Mouse (Mus musculus): ENCODE results near the gene Zfp420. TPM values are rescaled to one million over a fixed set of nuclear protein-coding genes. Genes with fewer than 3 reads are reported as not detected.
A peak's percentile ranks its signal among the peaks of the same experiment; 100 is the strongest.

Gene Zfp420
- polyA plus RNA-seq, 1 experiment from 2014 or later: 5.7 TPM

DNA sequence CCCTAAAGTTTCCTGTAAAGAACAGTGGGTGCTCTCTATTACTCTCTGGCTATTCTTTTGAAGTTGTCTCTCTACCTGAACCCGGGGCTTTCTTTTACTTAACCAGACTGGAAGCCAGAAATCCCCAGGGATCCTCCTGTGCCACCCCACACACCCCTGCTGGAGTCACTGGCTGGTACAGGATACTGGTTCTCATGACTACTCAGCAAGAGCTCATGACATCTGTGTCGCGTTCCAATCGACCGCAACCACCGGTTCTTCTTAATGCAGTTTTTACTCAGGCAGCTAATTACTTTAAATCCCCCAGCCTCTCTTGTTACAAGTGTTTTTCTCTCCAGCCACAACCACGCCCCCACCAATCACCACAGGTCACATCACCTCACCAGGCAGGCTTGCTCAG lies 20.3 kb downstream of the Zfp420 start:
- 63% methylated on average over 7 of the region's 7 CpGs for WGBS
- ATAC-seq (replicated peaks; ENCODE audit: low FRiP score): no peak

DNA sequence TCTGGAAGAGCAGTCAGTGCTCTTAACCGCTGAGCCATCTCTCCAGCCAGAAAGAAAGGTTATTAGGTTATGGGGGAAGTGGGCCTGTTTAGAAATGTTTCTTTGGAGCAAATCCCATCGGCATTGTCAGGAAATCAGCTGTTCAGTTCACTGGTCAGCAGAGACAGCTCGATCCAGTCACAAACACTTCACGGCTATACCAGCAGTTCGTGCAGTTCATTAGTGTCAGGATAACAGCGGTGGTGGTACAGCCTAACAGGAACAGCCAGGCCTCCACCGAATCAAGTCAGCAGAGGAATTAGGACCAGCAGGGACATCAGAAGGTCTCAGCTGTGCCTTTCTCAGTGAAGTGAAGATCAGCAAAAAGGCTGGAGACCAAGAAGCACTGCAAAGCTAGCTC lies 21.1 kb downstream of the Zfp420 start:
- Histone ChIP-seq H3K9ac (ENCODE audit: low read depth, low read length) (no peak overlapping the region), H3K36me3 (ENCODE audit: control insufficient read depth, insufficient read depth, low read length) (no peaks in the 10 kb centered on the region; the same call in 1 of the 2 replicates), H3K4me2 (no peak overlapping the region), H3K27ac (ENCODE audit: low read depth, low read length) (no peak overlapping the region), H3K27me3 (replicated peaks; ENCODE audit: control insufficient read depth, insufficient read depth, low read length) (no peaks in the 10 kb centered on the region), H3K4me3 (ENCODE audit: low read depth, low read length) (no peak overlapping the region), H3K9me3 (ENCODE audit: control insufficient read depth, low read length) (peaks cover 22% of the 10 kb centered on the region), H3K4me1 (replicated peaks; ENCODE audit: control insufficient read depth, insufficient read depth, low read length) (no peaks in the 10 kb centered on the region)
- DNase-seq (ENCODE audit: low spot score) (no peak), ATAC-seq (replicated peaks; ENCODE audit: low FRiP score) (no peak)
- WGBS: 82% methylated on average over 7 of the region's 7 CpGs

More for the DNA sequence above, 20.3 kb downstream of the Zfp420 start:
- H3K36me3 ChIP-seq (ENCODE audit: control insufficient read depth, insufficient read depth, low read length): peaks cover 8% of the 10 kb centered on the region
- no peak overlapping the region for H3K27ac ChIP-seq (ENCODE audit: low read depth, low read length)
- H3K9me3 ChIP-seq (ENCODE audit: control insufficient read depth, low read length): peaks cover 26% of the 10 kb centered on the region
- H3K4me3 ChIP-seq (ENCODE audit: low read depth, low read length): no peak overlapping the region
- no peaks in the 10 kb centered on the region for H3K27me3 ChIP-seq (replicated peaks; ENCODE audit: control insufficient read depth, insufficient read depth, low read length)
- no peaks in the 10 kb centered on the region for H3K4me1 ChIP-seq (replicated peaks; ENCODE audit: control insufficient read depth, insufficient read depth, low read length)
- DNase-seq (ENCODE audit: low spot score): no peak
- no peak overlapping the region for H3K9ac ChIP-seq (ENCODE audit: low read depth, low read length)
- no peak overlapping the region for H3K4me2 ChIP-seq

DNA sequence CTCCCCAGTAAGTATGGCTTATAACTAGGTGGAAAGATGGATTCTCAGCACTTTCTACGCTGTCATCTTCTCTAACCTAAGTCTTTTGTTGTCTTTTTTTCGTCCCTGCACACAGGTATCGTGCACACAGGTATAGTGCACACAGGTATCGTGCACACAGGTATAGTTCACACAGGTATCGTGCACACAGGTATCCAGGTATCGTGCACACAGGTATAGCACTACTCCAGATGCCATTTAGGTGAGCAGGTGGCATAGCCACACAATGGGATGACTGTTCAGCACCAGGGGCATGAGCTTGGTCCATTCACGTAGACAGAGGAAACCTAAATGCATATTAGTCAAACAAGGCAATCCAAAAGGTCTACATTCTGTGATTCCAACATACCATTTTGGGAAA lies 30.7 kb downstream of the Zfp420 start:
- H3K4me2 ChIP-seq: no peak overlapping the region
- no peaks in the 10 kb centered on the region for H3K4me1 ChIP-seq (replicated peaks; ENCODE audit: control insufficient read depth, insufficient read depth, low read length)
- no peak overlapping the region for H3K9ac ChIP-seq (ENCODE audit: low read depth, low read length)
- no peak overlapping the region for H3K27ac ChIP-seq (ENCODE audit: low read depth, low read length)
- peaks cover 27% of the 10 kb centered on the region for H3K36me3 ChIP-seq (ENCODE audit: control insufficient read depth, insufficient read depth, low read length)
- DNase-seq (ENCODE audit: low spot score): no peak
- H3K4me3 ChIP-seq (ENCODE audit: low read depth, low read length): no peak overlapping the region
- WGBS: 88% methylated on average over 7 of the region's 7 CpGs
- no peaks in the 10 kb centered on the region for H3K27me3 ChIP-seq (replicated peaks; ENCODE audit: control insufficient read depth, insufficient read depth, low read length)
- peaks cover 30% of the 10 kb centered on the region for H3K9me3 ChIP-seq (ENCODE audit: control insufficient read depth, low read length)
- ATAC-seq (replicated peaks; ENCODE audit: low FRiP score): no peak

GRCm38 (mm10) chr7:29892756-29893155 lies 33.0 kb downstream of the Zfp420 start:
- Histone ChIP-seq H3K9ac (ENCODE audit: low read depth, low read length) (no peak overlapping the region), H3K27me3 (replicated peaks; ENCODE audit: control insufficient read depth, insufficient read depth, low read length) (no peaks in the 10 kb centered on the region), H3K9me3 (ENCODE audit: control insufficient read depth, low read length) (peaks cover 29% of the 10 kb centered on the region), H3K27ac (ENCODE audit: low read depth, low read length) (no peak overlapping the region), H3K4me1 (replicated peaks; ENCODE audit: control insufficient read depth, insufficient read depth, low read length) (no peaks in the 10 kb centered on the region), H3K36me3 (ENCODE audit: control insufficient read depth, insufficient read depth, low read length) (peaks cover 43% of the 10 kb centered on the region), H3K4me2 (no peak overlapping the region), H3K4me3 (ENCODE audit: low read depth, low read length) (no peak overlapping the region)
- DNase-seq (ENCODE audit: low spot score) (no peak), ATAC-seq (replicated peaks; ENCODE audit: low FRiP score) (no peak)
- WGBS: 88% methylated on average over 4 of the region's 4 CpGs

GRCm38 (mm10) chr7:29898351-29898750 lies 38.6 kb downstream of the Zfp420 start:
- Histone ChIP-seq H3K4me1 (replicated peaks; ENCODE audit: control insufficient read depth, insufficient read depth, low read length) (no peaks in the 10 kb centered on the region), H3K9me3 (ENCODE audit: control insufficient read depth, low read length) (peaks cover 29% of the 10 kb centered on the region), H3K4me2 (no peak overlapping the region), H3K36me3 (ENCODE audit: control insufficient read depth, insufficient read depth, low read length) (peaks cover 62% of the 10 kb centered on the region), H3K9ac (ENCODE audit: low read depth, low read length) (no peak overlapping the region), H3K27ac (ENCODE audit: low read depth, low read length) (no peak overlapping the region), H3K4me3 (ENCODE audit: low read depth, low read length) (no peak overlapping the region), H3K27me3 (replicated peaks; ENCODE audit: control insufficient read depth, insufficient read depth, low read length) (no peaks in the 10 kb centered on the region)
- WGBS: 91% methylated on average over 4 of the region's 4 CpGs
- ATAC-seq (replicated peaks; ENCODE audit: low FRiP score) (no peak), DNase-seq (ENCODE audit: low spot score) (no peak)

DNA sequence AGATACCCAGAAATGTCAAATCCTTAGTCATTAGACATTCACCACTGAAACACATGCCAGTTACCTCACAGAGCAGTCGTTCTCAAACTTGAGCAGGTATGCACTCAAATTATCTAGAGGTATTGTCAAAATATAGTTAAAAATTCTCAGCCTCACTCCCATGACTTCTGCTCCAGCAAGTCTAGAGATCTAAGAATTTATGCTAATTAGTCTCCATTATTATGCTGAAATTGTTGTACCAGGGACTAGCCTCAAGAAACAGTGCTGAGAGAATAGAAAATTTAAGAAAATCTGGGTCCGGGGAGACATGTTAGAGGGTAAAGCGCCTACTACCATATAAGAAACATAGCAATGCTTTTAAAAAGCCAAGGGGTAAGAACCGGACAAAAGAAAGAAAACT lies 44.3 kb downstream of the Zfp420 start:
- Histone ChIP-seq H3K9ac (ENCODE audit: low read depth, low read length) (no peak overlapping the region), H3K27me3 (replicated peaks; ENCODE audit: control insufficient read depth, insufficient read depth, low read length) (no peaks in the 10 kb centered on the region), H3K4me3 (ENCODE audit: low read depth, low read length) (no peak overlapping the region), H3K9me3 (ENCODE audit: control insufficient read depth, low read length) (no peaks in the 10 kb centered on the region), H3K36me3 (ENCODE audit: control insufficient read depth, insufficient read depth, low read length) (peaks cover 19% of the 10 kb centered on the region), H3K4me1 (replicated peaks; ENCODE audit: control insufficient read depth, insufficient read depth, low read length) (peaks cover 3% of the 10 kb centered on the region; the same call in 1 of the 2 replicates), H3K4me2 (no peak overlapping the region), H3K27ac (ENCODE audit: low read depth, low read length) (no peak overlapping the region)
- no peak for DNase-seq (ENCODE audit: low spot score)
- WGBS: 93% methylated on average over 4 of the region's 4 CpGs
- no peak for ATAC-seq (replicated peaks; ENCODE audit: low FRiP score)

DNA sequence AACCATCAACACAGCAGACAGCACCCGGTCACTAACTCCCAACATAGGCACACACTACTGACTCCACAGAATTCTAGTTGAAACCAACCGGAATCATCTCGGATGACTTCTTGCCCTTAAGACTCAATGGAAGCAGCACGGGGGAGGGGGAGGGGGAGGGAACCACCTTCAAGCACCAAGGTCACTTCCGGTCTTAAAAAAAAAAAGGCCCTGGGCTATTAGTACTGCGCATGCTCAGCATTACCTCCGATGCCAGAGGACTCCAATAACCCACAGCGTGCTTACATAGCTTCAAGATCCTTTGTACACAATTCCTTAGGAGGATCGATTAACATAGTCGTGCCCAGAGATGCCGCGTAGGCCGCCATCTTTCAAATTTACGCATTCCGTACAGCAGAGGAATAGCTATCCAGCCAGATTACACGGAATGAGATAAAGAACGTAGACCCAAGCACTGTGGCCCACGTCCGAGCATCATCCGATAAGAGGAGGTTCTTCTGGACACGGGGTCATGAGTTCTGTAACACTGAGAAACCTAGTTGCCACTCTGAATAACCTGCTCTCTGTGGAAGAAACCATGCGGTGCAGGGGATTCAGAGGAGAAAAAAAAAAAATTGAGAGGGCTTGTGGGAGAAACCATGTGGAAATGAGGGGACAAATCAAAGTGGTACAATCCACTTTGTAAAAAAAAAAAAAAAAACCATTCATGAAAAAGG lies 46.3 kb downstream of the Zfp420 start, which contains the start of gene Zfp27:
Gene Zfp27, minus strand, starts transcription at position 607 of the 716 bp plus-strand sequence.
- H3K27ac ChIP-seq (ENCODE audit: low read depth, low read length): peak within 1 kb of the TSS; percentile 91
- peak within 1 kb of the TSS; percentile 66 for H3K4me3 ChIP-seq (ENCODE audit: low read depth, low read length)
- DNase-seq (ENCODE audit: low spot score): peak; percentile 74
- no peaks in the 10 kb centered on the region for H3K9me3 ChIP-seq (ENCODE audit: control insufficient read depth, low read length)
- peak within 1 kb of the TSS; percentile 81 for H3K9ac ChIP-seq (ENCODE audit: low read depth, low read length)
- peaks cover 8% of the 10 kb centered on the region; the same call in 1 of the 2 replicates for H3K36me3 ChIP-seq (ENCODE audit: control insufficient read depth, insufficient read depth, low read length)
- peak within 1 kb of the TSS; percentile 86 for H3K4me2 ChIP-seq
- peaks cover 3% of the 10 kb centered on the region; the same call in 1 of the 2 replicates for H3K4me1 ChIP-seq (replicated peaks; ENCODE audit: control insufficient read depth, insufficient read depth, low read length)
- under 1% methylated on average over 22 of the region's 22 CpGs for WGBS
- no peaks in the 10 kb centered on the region for H3K27me3 ChIP-seq (replicated peaks; ENCODE audit: control insufficient read depth, insufficient read depth, low read length)
- ATAC-seq (replicated peaks; ENCODE audit: low FRiP score): peak; percentile 73

- Histone ChIP-seq H3K27me3 (replicated peaks; ENCODE audit: control insufficient read depth, insufficient read depth, low read length) (no peaks in the 10 kb centered on the region), H3K4me3 (ENCODE audit: low read depth, low read length) (peak overlapping the region; percentile 66), H3K27ac (ENCODE audit: low read depth, low read length) (peak overlapping the region; percentile 91), H3K9me3 (ENCODE audit: control insufficient read depth, low read length) (no peaks in the 10 kb centered on the region), H3K4me1 (replicated peaks; ENCODE audit: control insufficient read depth, insufficient read depth, low read length) (peaks cover 3% of the 10 kb centered on the region; the same call in 1 of the 2 replicates), H3K36me3 (ENCODE audit: control insufficient read depth, insufficient read depth, low read length) (peaks cover 8% of the 10 kb centered on the region; the same call in 1 of the 2 replicates), H3K4me2 (peak overlapping the region; percentile 86), H3K9ac (ENCODE audit: low read depth, low read length) (peak overlapping the region; percentile 81)
- ATAC-seq (replicated peaks; ENCODE audit: low FRiP score) (no peak), DNase-seq (ENCODE audit: low spot score) (no peak)
- WGBS: 23% methylated on average over 8 of the region's 8 CpGs
Observed at GRCm38 (mm10) chr7:29906682-29907058, 46.9 kb downstream of the Zfp420 start.

DNA sequence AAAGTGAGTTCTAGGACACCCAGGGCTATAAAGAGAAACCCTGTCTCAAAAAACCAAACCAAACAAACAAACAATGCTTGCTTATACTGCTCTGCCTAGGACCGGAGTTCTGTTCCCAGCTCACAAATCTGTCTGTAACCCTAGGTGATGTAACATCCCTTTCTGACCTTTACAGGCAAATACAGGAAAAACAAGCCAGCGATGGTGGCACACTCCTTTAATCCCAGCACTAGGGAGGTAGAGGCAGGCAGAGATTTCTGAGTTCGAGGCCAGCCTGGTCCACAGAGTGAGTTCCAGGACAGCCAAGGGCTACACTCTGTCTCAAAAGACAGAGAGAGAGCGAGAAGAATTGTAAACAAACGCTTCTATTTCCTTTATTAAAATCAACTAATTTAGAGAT lies 47.4 kb downstream of the Zfp420 start:
- Histone ChIP-seq H3K4me3 (ENCODE audit: low read depth, low read length) (no peak overlapping the region), H3K4me2 (no peak overlapping the region; the same call in 1 of the 2 replicates), H3K27ac (ENCODE audit: low read depth, low read length) (no peak overlapping the region), H3K36me3 (ENCODE audit: control insufficient read depth, insufficient read depth, low read length) (peaks cover 11% of the 10 kb centered on the region; the same call in 1 of the 2 replicates), H3K9me3 (ENCODE audit: control insufficient read depth, low read length) (no peaks in the 10 kb centered on the region), H3K27me3 (replicated peaks; ENCODE audit: control insufficient read depth, insufficient read depth, low read length) (no peaks in the 10 kb centered on the region), H3K9ac (ENCODE audit: low read depth, low read length) (no peak overlapping the region), H3K4me1 (replicated peaks; ENCODE audit: control insufficient read depth, insufficient read depth, low read length) (peaks cover 3% of the 10 kb centered on the region; the same call in 1 of the 2 replicates)
- ATAC-seq (replicated peaks; ENCODE audit: low FRiP score): no peak
- no peak for DNase-seq (ENCODE audit: low spot score)
- 86% methylated on average over 5 of the region's 5 CpGs for WGBS

All from liver, embryonic 11.5 days (tissue).